Mouse (Mus musculus): ENCODE measurements around the gene Tox2. TPM values are rescaled to one million over a fixed set of nuclear protein-coding genes. Genes with fewer than 3 reads are reported as not detected.

Gene Tox2
- polyA plus RNA-seq, 1 experiment from 2014 or later: 2.1 TPM

- no peaks in the 10 kb centered on the region for H3K9me3 ChIP-seq (ENCODE audit: control insufficient read depth, low read length)
- DNase-seq (ENCODE audit: low spot score) (no peak), ATAC-seq (ENCODE audit: insufficient number of reproducible peaks, low FRiP score, low TSS enrichment, low read depth) (no peak)
- peaks cover 16% of the 10 kb centered on the region for H3K27me3 ChIP-seq (ENCODE audit: control insufficient read depth, insufficient read depth, low read length)
- no peak overlapping the region for H3K4me2 ChIP-seq (ENCODE audit: low read depth, severe bottlenecking)
- no peaks in the 10 kb centered on the region for H3K36me3 ChIP-seq (ENCODE audit: control insufficient read depth, insufficient read depth, low read length)
- no peak overlapping the region for H3K27ac ChIP-seq (replicated peaks; ENCODE audit: low read depth, low read length)
- peaks cover 3% of the 10 kb centered on the region for H3K4me1 ChIP-seq (ENCODE audit: control insufficient read depth, insufficient read depth, low read length)
- WGBS: 36% methylated on average over 14 of the region's 14 CpGs
- no peak overlapping the region for H3K4me3 ChIP-seq (ENCODE audit: low read depth, low read length)
- no peak overlapping the region for H3K9ac ChIP-seq (ENCODE audit: low read length)
Measured at GRCm38 (mm10) chr2:163300069-163301060, 97.4 kb downstream of the Tox2 start.

GRCm38 (mm10) chr2:163301641-163302040 is 98.7 kb downstream of the Tox2 start:
- Histone ChIP-seq H3K36me3 (ENCODE audit: control insufficient read depth, insufficient read depth, low read length) (no peaks in the 10 kb centered on the region), H3K9ac (ENCODE audit: low read length) (no peak overlapping the region), H3K9me3 (ENCODE audit: control insufficient read depth, low read length) (no peaks in the 10 kb centered on the region), H3K27me3 (ENCODE audit: control insufficient read depth, insufficient read depth, low read length) (peaks cover 16% of the 10 kb centered on the region), H3K4me1 (ENCODE audit: control insufficient read depth, insufficient read depth, low read length) (peaks cover 3% of the 10 kb centered on the region), H3K4me3 (ENCODE audit: low read depth, low read length) (no peak overlapping the region), H3K4me2 (ENCODE audit: low read depth, severe bottlenecking) (no peak overlapping the region), H3K27ac (replicated peaks; ENCODE audit: low read depth, low read length) (no peak overlapping the region)
- no peak for DNase-seq (ENCODE audit: low spot score)
- WGBS: 50% methylated on average over 5 of the region's 5 CpGs
- ATAC-seq (ENCODE audit: insufficient number of reproducible peaks, low FRiP score, low TSS enrichment, low read depth): no peak

- Histone ChIP-seq H3K9me3 (ENCODE audit: control insufficient read depth, low read length) (no peaks in the 10 kb centered on the region), H3K36me3 (ENCODE audit: control insufficient read depth, insufficient read depth, low read length) (no peaks in the 10 kb centered on the region), H3K27me3 (ENCODE audit: control insufficient read depth, insufficient read depth, low read length) (peaks cover 16% of the 10 kb centered on the region), H3K4me1 (ENCODE audit: control insufficient read depth, insufficient read depth, low read length) (no peaks in the 10 kb centered on the region; the same call in none of the 2 replicates), H3K27ac (replicated peaks; ENCODE audit: low read depth, low read length) (no peak overlapping the region), H3K9ac (ENCODE audit: low read length) (no peak overlapping the region), H3K4me3 (ENCODE audit: low read depth, low read length) (no peak overlapping the region), H3K4me2 (ENCODE audit: low read depth, severe bottlenecking) (no peak overlapping the region)
- ATAC-seq (ENCODE audit: insufficient number of reproducible peaks, low FRiP score, low TSS enrichment, low read depth) (no peak), DNase-seq (ENCODE audit: low spot score) (no peak)
- 15% methylated on average over 9 of the region's 9 CpGs for WGBS
Measured at GRCm38 (mm10) chr2:163303037-163303436, 100.1 kb downstream of the Tox2 start.

- ATAC-seq (ENCODE audit: insufficient number of reproducible peaks, low FRiP score, low TSS enrichment, low read depth) (no peak), DNase-seq (ENCODE audit: low spot score) (no peak)
- no peaks in the 10 kb centered on the region for H3K27me3 ChIP-seq (ENCODE audit: control insufficient read depth, insufficient read depth, low read length)
- H3K27ac ChIP-seq (replicated peaks; ENCODE audit: low read depth, low read length): no peak overlapping the region
- H3K4me3 ChIP-seq (ENCODE audit: low read depth, low read length): no peak overlapping the region
- H3K9ac ChIP-seq (ENCODE audit: low read length): no peak overlapping the region
- H3K36me3 ChIP-seq (ENCODE audit: control insufficient read depth, insufficient read depth, low read length): no peaks in the 10 kb centered on the region
- H3K4me1 ChIP-seq (ENCODE audit: control insufficient read depth, insufficient read depth, low read length): no peaks in the 10 kb centered on the region
- no peaks in the 10 kb centered on the region for H3K9me3 ChIP-seq (ENCODE audit: control insufficient read depth, low read length)
- H3K4me2 ChIP-seq (ENCODE audit: low read depth, severe bottlenecking): no peak overlapping the region
- 93% methylated on average over 17 of the region's 17 CpGs for WGBS
Measured at GRCm38 (mm10) chr2:163309376-163309775, 106.5 kb downstream of the Tox2 start.

- Histone ChIP-seq H3K4me2 (ENCODE audit: low read depth, severe bottlenecking) (no peak overlapping the region), H3K9me3 (ENCODE audit: control insufficient read depth, low read length) (no peaks in the 10 kb centered on the region), H3K36me3 (ENCODE audit: control insufficient read depth, insufficient read depth, low read length) (no peaks in the 10 kb centered on the region), H3K4me3 (ENCODE audit: low read depth, low read length) (no peak overlapping the region), H3K9ac (ENCODE audit: low read length) (no peak overlapping the region), H3K27ac (replicated peaks; ENCODE audit: low read depth, low read length) (no peak overlapping the region), H3K27me3 (ENCODE audit: control insufficient read depth, insufficient read depth, low read length) (no peaks in the 10 kb centered on the region), H3K4me1 (ENCODE audit: control insufficient read depth, insufficient read depth, low read length) (no peaks in the 10 kb centered on the region)
- no peak for ATAC-seq (ENCODE audit: insufficient number of reproducible peaks, low FRiP score, low TSS enrichment, low read depth)
- DNase-seq (ENCODE audit: low spot score): no peak
- 76% methylated on average over 11 of the region's 11 CpGs for WGBS
Measured at GRCm38 (mm10) chr2:163310163-163310688, 107.3 kb downstream of the Tox2 start.

- no peak overlapping the region for H3K27ac ChIP-seq (replicated peaks; ENCODE audit: low read depth, low read length)
- DNase-seq (ENCODE audit: low spot score) (no peak), ATAC-seq (ENCODE audit: insufficient number of reproducible peaks, low FRiP score, low TSS enrichment, low read depth) (no peak)
- H3K27me3 ChIP-seq (ENCODE audit: control insufficient read depth, insufficient read depth, low read length): 0 out of 2 replicates have a peak, but pooled peaks cover 2% of the 10 kb centered on the region
- no peaks in the 10 kb centered on the region for H3K36me3 ChIP-seq (ENCODE audit: control insufficient read depth, insufficient read depth, low read length)
- no peaks in the 10 kb centered on the region for H3K4me1 ChIP-seq (ENCODE audit: control insufficient read depth, insufficient read depth, low read length)
- H3K9ac ChIP-seq (ENCODE audit: low read length): no peak overlapping the region
- no peaks in the 10 kb centered on the region for H3K9me3 ChIP-seq (ENCODE audit: control insufficient read depth, low read length)
- H3K4me2 ChIP-seq (ENCODE audit: low read depth, severe bottlenecking): no peak overlapping the region
- no peak overlapping the region for H3K4me3 ChIP-seq (ENCODE audit: low read depth, low read length)
- WGBS: 77% methylated on average over 4 of the region's 4 CpGs
Measured at GRCm38 (mm10) chr2:163317281-163317680, 114.4 kb downstream of the Tox2 start.

- Histone ChIP-seq H3K9me3 (ENCODE audit: control insufficient read depth, low read length) (no peaks in the 10 kb centered on the region), H3K9ac (ENCODE audit: low read length) (no peak overlapping the region), H3K27me3 (ENCODE audit: control insufficient read depth, insufficient read depth, low read length) (0 out of 2 replicates have a peak, but pooled peaks cover 5% of the 10 kb centered on the region), H3K36me3 (ENCODE audit: control insufficient read depth, insufficient read depth, low read length) (no peaks in the 10 kb centered on the region), H3K4me2 (ENCODE audit: low read depth, severe bottlenecking) (no peak overlapping the region), H3K4me1 (ENCODE audit: control insufficient read depth, insufficient read depth, low read length) (no peaks in the 10 kb centered on the region), H3K27ac (replicated peaks; ENCODE audit: low read depth, low read length) (no peak overlapping the region), H3K4me3 (ENCODE audit: low read depth, low read length) (no peak overlapping the region)
- WGBS: 81% methylated on average over 3 of the region's 3 CpGs
- ATAC-seq (ENCODE audit: insufficient number of reproducible peaks, low FRiP score, low TSS enrichment, low read depth) (no peak), DNase-seq (ENCODE audit: low spot score) (no peak)
Measured at GRCm38 (mm10) chr2:163318777-163319176, 115.9 kb downstream of the Tox2 start.

- DNase-seq (ENCODE audit: low spot score): no peak
- Histone ChIP-seq H3K27ac (replicated peaks; ENCODE audit: low read depth, low read length) (no peak overlapping the region), H3K36me3 (ENCODE audit: control insufficient read depth, insufficient read depth, low read length) (no peaks in the 10 kb centered on the region), H3K4me2 (ENCODE audit: low read depth, severe bottlenecking) (no peak overlapping the region), H3K27me3 (ENCODE audit: control insufficient read depth, insufficient read depth, low read length) (0 out of 2 replicates have a peak, but pooled peaks cover 5% of the 10 kb centered on the region), H3K9ac (ENCODE audit: low read length) (no peak overlapping the region), H3K4me1 (ENCODE audit: control insufficient read depth, insufficient read depth, low read length) (no peaks in the 10 kb centered on the region), H3K4me3 (ENCODE audit: low read depth, low read length) (no peak overlapping the region), H3K9me3 (ENCODE audit: control insufficient read depth, low read length) (no peaks in the 10 kb centered on the region)
- 36% methylated on average over 1 of the region's 1 CpGs for WGBS
- ATAC-seq (ENCODE audit: insufficient number of reproducible peaks, low FRiP score, low TSS enrichment, low read depth): no peak
Measured at GRCm38 (mm10) chr2:163323163-163323562, 120.2 kb downstream of the Tox2 start.

Data from limb, embryonic 11.5 days (tissue).